Mouse (Mus musculus) mammary gland, adult 2 months (tissue): ENCODE measurements around the gene Bcl9l. TPM values are rescaled to one million over a fixed set of nuclear protein-coding genes. Genes with fewer than 3 reads are reported as not detected.

ENCODE experiments used
- polyA plus RNA-seq: library from polyadenylated mRNA; depleted of rRNA; stranded (reverse); fragments of >200 nt; gene quantifications from 2 replicates; pipeline ENCODE4 v1.2.3, GENCODE M21; 2012; ENCODE audit warnings: low replicate concordance; rRNA removed

Gene Bcl9l
- 47.0 and 115 TPM in 2 replicates for polyA plus RNA-seq

GRCm38 (mm10) chr9:44482552-44482951, at the start of gene Bcl9l:
TSS of gene Bcl9l (plus strand) at chr9:44482825.

GRCm38 (mm10) chr9:44440961-44441360, 41.7 kb upstream of the Bcl9l start, which contains the start of gene Foxr1:
TSS of gene Foxr1 (minus strand) at chr9:44441136.

GRCm38 (mm10) chr9:44454891-44455220, 27.8 kb upstream of the Bcl9l start, which contains the start of gene Upk2:
TSS of gene Upk2 (minus strand) at chr9:44454976.

Other genes with a start within 250 kb of the Bcl9l start
- gene Cbl, start 248.8 kb upstream of the Bcl9l start, polyA plus RNA-seq = 16.5 and 18.5 TPM in 2 replicates
- gene Ccdc153, start 242.1 kb upstream of the Bcl9l start, polyA plus RNA-seq = not detected in 2 replicates
- gene Pdzd3, start 231.4 kb upstream of the Bcl9l start, polyA plus RNA-seq = 0.18 and 0.29 TPM in 2 replicates
- 23.6 and 24.3 TPM in 2 replicates for gene Nlrx1, start 214.2 kb upstream of the Bcl9l start, polyA plus RNA-seq
- 4.3 and 5.5 TPM in 2 replicates for gene Abcg4, start 194.2 kb upstream of the Bcl9l start, polyA plus RNA-seq
- gene Hinfp, start 177.2 kb upstream of the Bcl9l start, polyA plus RNA-seq = 25.9 and 36.6 TPM in 2 replicates
- 59.1 and 101 TPM in 2 replicates for gene C2cd2l, start 162.5 kb upstream of the Bcl9l start, polyA plus RNA-seq
- gene Dpagt1, start 156.8 kb upstream of the Bcl9l start, polyA plus RNA-seq = 54.1 and 77.4 TPM in 2 replicates
- 39.0 and 130 TPM in 2 replicates for gene H2afx, start 148.1 kb upstream of the Bcl9l start, polyA plus RNA-seq
- gene Hmbs, start 138.6 kb upstream of the Bcl9l start, polyA plus RNA-seq = 41.3 and 52.7 TPM in 2 replicates
- 26.4 and 29.7 TPM in 2 replicates for gene Vps11, start 121.2 kb upstream of the Bcl9l start, polyA plus RNA-seq
- gene Hyou1, start 103.3 kb upstream of the Bcl9l start, polyA plus RNA-seq = 31.4 and 39.4 TPM in 2 replicates
- 34.7 and 86.3 TPM in 2 replicates for gene Slc37a4, start 86.0 kb upstream of the Bcl9l start, polyA plus RNA-seq
- gene Rps25, start 75.7 kb upstream of the Bcl9l start, polyA plus RNA-seq = 108 and 225 TPM in 2 replicates
- 51.8 and 55.7 TPM in 2 replicates for gene Trappc4, start 75.2 kb upstream of the Bcl9l start, polyA plus RNA-seq
- 33.4 and 39.0 TPM in 2 replicates for gene Ccdc84, start 64.3 kb upstream of the Bcl9l start, polyA plus RNA-seq
- 0.22 TPM in 1 of 2 replicates, not detected in the other for gene Foxr1, start 41.7 kb upstream of the Bcl9l start, polyA plus RNA-seq
- 20.9 and 24.8 TPM in 2 replicates for gene Upk2, start 27.8 kb upstream of the Bcl9l start, polyA plus RNA-seq
- 30.5 and 43.7 TPM in 2 replicates for gene Cxcr5, start 79.1 kb downstream of the Bcl9l start, polyA plus RNA-seq
- 15.0 and 19.0 TPM in 2 replicates for gene Ddx6, start 122.1 kb downstream of the Bcl9l start, polyA plus RNA-seq
- not detected in 2 replicates for gene Treh, start 190.4 kb downstream of the Bcl9l start, polyA plus RNA-seq